8 mouse cellular contexts compared by ENCODE assay signal in the genomic region with DNA sequence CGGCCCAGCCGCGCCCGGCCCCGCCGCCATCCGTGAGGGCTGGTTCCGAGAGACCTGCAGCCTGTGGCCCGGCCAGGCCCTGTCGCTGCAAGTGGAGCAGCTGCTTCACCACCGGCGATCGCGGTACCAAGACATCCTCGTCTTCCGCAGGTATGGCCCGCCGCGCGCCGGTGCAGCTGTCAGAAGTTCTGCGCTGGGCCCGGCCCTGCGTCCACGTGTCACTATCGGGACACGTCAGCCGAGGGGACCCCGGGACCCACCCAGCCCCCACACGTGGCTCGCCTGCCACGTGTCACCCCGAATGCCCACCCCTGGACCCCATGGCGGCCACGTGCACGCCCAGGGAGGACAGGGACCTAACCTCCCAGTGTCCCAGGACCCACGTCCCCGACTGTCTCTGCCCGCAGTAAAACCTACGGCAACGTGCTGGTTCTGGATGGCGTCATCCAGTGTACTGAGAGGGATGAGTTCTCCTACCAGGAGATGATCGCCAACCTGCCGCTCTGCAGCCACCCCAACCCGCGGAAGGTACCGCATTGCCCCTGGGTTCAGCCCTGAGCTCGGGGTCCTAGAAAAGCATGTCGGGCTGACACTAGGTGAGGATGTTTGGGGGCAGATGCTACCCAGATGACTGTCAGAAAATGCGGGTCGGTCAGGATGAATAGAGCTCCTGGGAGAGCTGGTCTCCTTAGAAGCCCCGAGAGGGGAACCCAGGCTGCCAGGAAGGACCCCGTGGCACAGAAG. TPM values are rescaled to one million over a fixed set of nuclear protein-coding genes. Genes with fewer than 3 reads are reported as not detected.
DNase-seq lines count a peak whose midpoint lies in the region; ATAC-seq lines count a peak whose summit lies in the region.

No protein-coding gene starts in this region.

- no peaks in the 10 kb centered on the region for H3K9me3 ChIP-seq in forebrain, embryonic 10.5 days
- no peaks in the 10 kb centered on the region for H3K9me3 ChIP-seq in limb, embryonic 15.5 days
- no peaks in the 10 kb centered on the region for H3K9me3 ChIP-seq in neural tube, embryonic 12.5 days

- ATAC-seq in frontal cortex, adult (ENCODE audit: low TSS enrichment), result peak; percentile 18; the same call in 1 of the 2 replicates
- ATAC-seq in limb, embryonic 15.5 days (ENCODE audit: insufficient number of reproducible peaks, low FRiP score, low TSS enrichment, low read depth), result peak; percentile 3
- ATAC-seq in neural tube, embryonic 12.5 days (ENCODE audit: low FRiP score, low read depth), result peak; percentile 72

- H3K27me3 ChIP-seq in forebrain, embryonic 10.5 days (ENCODE audit: poor library complexity, severe bottlenecking), result no peaks in the 10 kb centered on the region
- H3K27me3 ChIP-seq in limb, embryonic 15.5 days, result no peaks in the 10 kb centered on the region
- H3K27me3 ChIP-seq in neural tube, embryonic 12.5 days (replicated peaks), result no peaks in the 10 kb centered on the region

- DNase-seq in frontal cortex, postnatal 36 days (ENCODE audit: low spot score in 2 of 2), result no peak
- DNase-seq in right cerebral cortex, postnatal 14 days, result peak; percentile 60
- no peak for DNase-seq in right cerebral cortex, postnatal 25 days
- peak; percentile 39 for DNase-seq in forebrain, embryonic 10.5 days (ENCODE audit: extremely low spot score, low spot score)
- no peak for DNase-seq in ovary, postnatal 36 days (ENCODE audit: low spot score)

- H3K27ac ChIP-seq in forebrain, embryonic 10.5 days, result peak overlapping the region; percentile 93
- H3K27ac ChIP-seq in limb, embryonic 15.5 days, result peak overlapping the region; percentile 75
- no peak overlapping the region for H3K27ac ChIP-seq in neural tube, embryonic 12.5 days

- H3K4me1 ChIP-seq in forebrain, embryonic 10.5 days, result peaks cover 54% of the 10 kb centered on the region
- peaks cover 23% of the 10 kb centered on the region for H3K4me1 ChIP-seq in limb, embryonic 15.5 days
- H3K4me1 ChIP-seq in neural tube, embryonic 12.5 days, result peaks cover 20% of the 10 kb centered on the region

- peak overlapping the region; percentile 79 for H3K4me2 ChIP-seq in limb, embryonic 15.5 days
- H3K4me2 ChIP-seq in neural tube, embryonic 12.5 days (replicated peaks), result peak overlapping the region; percentile 98

- WGBS in forebrain, embryonic 10.5 days, result under 1% methylated on average over 53 of the region's 53 CpGs
- under 1% methylated on average over 52 of the region's 53 CpGs for WGBS in limb, embryonic 15.5 days
- WGBS in neural tube, embryonic 12.5 days, result under 1% methylated on average over 53 of the region's 53 CpGs

- H3K4me3 ChIP-seq in forebrain, embryonic 10.5 days, result peak overlapping the region; percentile 95
- peak overlapping the region; percentile 99 for H3K4me3 ChIP-seq in limb, embryonic 15.5 days
- peak overlapping the region; percentile 94 for H3K4me3 ChIP-seq in neural tube, embryonic 12.5 days

- H3K36me3 ChIP-seq in forebrain, embryonic 10.5 days (replicated peaks), result peaks cover 46% of the 10 kb centered on the region
- peaks cover 43% of the 10 kb centered on the region for H3K36me3 ChIP-seq in limb, embryonic 15.5 days
- peaks cover 36% of the 10 kb centered on the region for H3K36me3 ChIP-seq in neural tube, embryonic 12.5 days

- H3K9ac ChIP-seq in limb, embryonic 15.5 days, result peak overlapping the region; percentile 85
- peak overlapping the region; percentile 82 for H3K9ac ChIP-seq in neural tube, embryonic 12.5 days

RNA-seq across cellular contexts. Expression of gene Srm, which starts 0.5 kb away (rescaled TPM):
- 265 and 272 TPM in 2 replicates for polyA plus RNA-seq in forebrain, embryonic 10.5 days (2016; fragmentation: Nextera tagmentation; extraction: Ambion mirVana)
- polyA plus RNA-seq in limb, embryonic 15.5 days (2015; fragmentation: Nextera tagmentation; extraction: Ambion mirVana), result 247 and 256 TPM in 2 replicates
- 167 and 170 TPM in 2 replicates for polyA plus RNA-seq in neural tube, embryonic 12.5 days (2016; fragmentation: Nextera tagmentation; extraction: Ambion mirVana)

RNA-seq across cellular contexts. Expression of gene Masp2, which starts 10.5 kb away (rescaled TPM):
- 0.22 TPM in 1 of 2 replicates, not detected in the other for polyA plus RNA-seq in forebrain, embryonic 10.5 days (2016; fragmentation: Nextera tagmentation; extraction: Ambion mirVana)
- 0.32 and 0.45 TPM in 2 replicates for polyA plus RNA-seq in limb, embryonic 15.5 days (2015; fragmentation: Nextera tagmentation; extraction: Ambion mirVana)
- polyA plus RNA-seq in neural tube, embryonic 12.5 days (2016; fragmentation: Nextera tagmentation; extraction: Ambion mirVana), result 0.27 and 0.38 TPM in 2 replicates

RNA-seq across cellular contexts. Expression of gene Exosc10, which starts 33.6 kb away (rescaled TPM):
- 96.0 and 97.2 TPM in 2 replicates for polyA plus RNA-seq in forebrain, embryonic 10.5 days (2016; fragmentation: Nextera tagmentation; extraction: Ambion mirVana)
- 82.1 and 83.3 TPM in 2 replicates for polyA plus RNA-seq in limb, embryonic 15.5 days (2015; fragmentation: Nextera tagmentation; extraction: Ambion mirVana)
- 88.3 and 95.6 TPM in 2 replicates for polyA plus RNA-seq in neural tube, embryonic 12.5 days (2016; fragmentation: Nextera tagmentation; extraction: Ambion mirVana)

RNA-seq across cellular contexts. Expression of gene Tardbp, which starts 35.0 kb away (rescaled TPM):
- polyA plus RNA-seq in forebrain, embryonic 10.5 days (2016; fragmentation: Nextera tagmentation; extraction: Ambion mirVana), result 495 and 519 TPM in 2 replicates
- polyA plus RNA-seq in limb, embryonic 15.5 days (2015; fragmentation: Nextera tagmentation; extraction: Ambion mirVana), result 287 and 301 TPM in 2 replicates
- 323 and 327 TPM in 2 replicates for polyA plus RNA-seq in neural tube, embryonic 12.5 days (2016; fragmentation: Nextera tagmentation; extraction: Ambion mirVana)

RNA-seq across cellular contexts. Expression of gene Gm572, which starts 51.3 kb away (rescaled TPM):
- not detected in 2 replicates for polyA plus RNA-seq in forebrain, embryonic 10.5 days (2016; fragmentation: Nextera tagmentation; extraction: Ambion mirVana)
- not detected in 2 replicates for polyA plus RNA-seq in limb, embryonic 15.5 days (2015; fragmentation: Nextera tagmentation; extraction: Ambion mirVana)
- polyA plus RNA-seq in neural tube, embryonic 12.5 days (2016; fragmentation: Nextera tagmentation; extraction: Ambion mirVana), result not detected in 2 replicates

Comparison
In these comparisons a context has a peak if more than half of its experiments do, and no peak if none do; other contexts are left out.
1. DNase-seq: peak in right cerebral cortex, postnatal 14 days (single experiment) and forebrain, embryonic 10.5 days (single experiment); none in frontal cortex, postnatal 36 days (0 of 2), right cerebral cortex, postnatal 25 days (single experiment) and ovary, postnatal 36 days (single experiment).
2. ATAC-seq: peak in every context shown above with its lines; median percentile 72 in neural tube, embryonic 12.5 days; 18 in frontal cortex, adult; 3 in limb, embryonic 15.5 days.
3. Peak in every context shown above with its lines, with median percentiles within 50 percentile points of each other: H3K4me3 ChIP-seq.